Mouse (Mus musculus) ES-Bruce4 (cell line): ENCODE data around the gene Scube1.

ENCODE experiments used
- CTCF ChIP-seq: IDR thresholded peaks from one replicate; pipeline ENCODE4 v1.8.1; 2011; ENCODE audit warnings: low read depth, low read length
- EP300 ChIP-seq: IDR thresholded peaks from 2 replicates; pipeline ENCODE4 v1.6.1; 2011; ENCODE audit warnings: low read depth, low read length; ENCODE audit not compliant: insufficient read depth

DNA sequence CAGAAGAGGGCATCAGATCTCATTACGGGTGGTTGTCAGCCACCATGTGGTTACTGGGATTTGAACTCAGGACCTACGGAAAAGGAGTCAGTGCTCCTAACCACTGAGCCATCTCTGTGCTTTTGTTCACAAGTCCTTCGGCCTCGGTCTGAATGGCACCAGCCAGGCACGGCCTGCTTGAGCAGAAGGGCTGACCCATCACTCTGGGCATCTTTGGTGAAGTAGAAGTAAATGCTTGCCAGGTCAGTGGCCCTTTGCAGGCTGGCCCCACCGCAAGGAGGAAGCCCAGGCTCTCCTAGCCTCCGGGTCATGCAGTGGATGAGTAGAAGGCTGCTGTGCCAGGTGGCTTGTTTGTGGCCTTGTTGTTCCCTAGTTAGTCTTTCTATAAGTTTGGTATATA is 121.4 kb downstream of the Scube1 start:
- TF ChIP-seq CTCF: no peak
- TF ChIP-seq EP300: no peak
